Mouse (Mus musculus) embryonic facial prominence, embryonic 12.5 days (tissue): ENCODE measurements around the gene Ttc28. TPM values are rescaled to one million over a fixed set of nuclear protein-coding genes. Genes with fewer than 3 reads are reported as not detected.
"Not testable (repeated sequence)": the region's sequence is repeated elsewhere in the genome, so short reads cannot be mapped to it uniquely, and the experiment has no call there.

Experiments
- ATAC-seq: fragments of 200-750 bp; cut with Nextera tagmentation; 2 replicates; pipeline ENCODE4 v1.8.0; 2017; ENCODE audit not compliant: insufficient number of reproducible peaks, insufficient read depth, low FRiP score, low TSS enrichment
- H3K27ac ChIP-seq: fragments of 300-500 bp; sonication (generic); 2 replicates; pipeline ENCODE4 v1.5.1; 2016; ENCODE audit warnings: mild to moderate bottlenecking
- H3K27me3 ChIP-seq: fragments of 300-500 bp; sonication (generic); 2 replicates; pipeline ENCODE4 v1.6.1; 2016; ENCODE audit warnings: mild to moderate bottlenecking, moderate library complexity
- H3K36me3 ChIP-seq: fragments of 300-500 bp; sonication (generic); 2 replicates; pipeline ENCODE4 v1.6.1; 2016; ENCODE audit warnings: mild to moderate bottlenecking
- H3K4me1 ChIP-seq: fragments of 300-500 bp; sonication (generic); 2 replicates; pipeline ENCODE4 v1.6.1; 2016
- H3K4me2 ChIP-seq: fragments of 300-500 bp; sonication (generic); replicated peaks from 2 replicates; pipeline ENCODE4 v1.6.1; 2016; ENCODE audit warnings: mild to moderate bottlenecking, moderate library complexity
- H3K4me3 ChIP-seq: fragments of 300-500 bp; sonication (generic); 2 replicates; pipeline ENCODE4 v1.5.1; 2016; ENCODE audit warnings: mild to moderate bottlenecking
- H3K9ac ChIP-seq: fragments of 300-500 bp; sonication (generic); 2 replicates; pipeline ENCODE4 v1.6.1; 2016; ENCODE audit warnings: mild to moderate bottlenecking, moderate library complexity
- H3K9me3 ChIP-seq: fragments of 300-500 bp; sonication (generic); 2 replicates; pipeline ENCODE4 v1.6.1; 2016; ENCODE audit warnings: mild to moderate bottlenecking, moderate library complexity
- WGBS: fragments of 180-500 bp; shearing (Covaris S2); methylation state at CpG from one replicate; pipeline ENCODE4 v1.1.7; 2016; 5-methylcytosine and 5-hydroxymethylcytosine counted together
- polyA plus RNA-seq: library from polyadenylated mRNA; unstranded; fragments of >200 nt; fragmentation: Nextera tagmentation; extraction: Ambion mirVana; gene quantifications from 2 replicates; pipeline ENCODE4 v1.2.1, GENCODE M21; 2016

Gene Ttc28
- polyA plus RNA-seq, 1 experiment from 2014 or later = 21.2 TPM

DNA sequence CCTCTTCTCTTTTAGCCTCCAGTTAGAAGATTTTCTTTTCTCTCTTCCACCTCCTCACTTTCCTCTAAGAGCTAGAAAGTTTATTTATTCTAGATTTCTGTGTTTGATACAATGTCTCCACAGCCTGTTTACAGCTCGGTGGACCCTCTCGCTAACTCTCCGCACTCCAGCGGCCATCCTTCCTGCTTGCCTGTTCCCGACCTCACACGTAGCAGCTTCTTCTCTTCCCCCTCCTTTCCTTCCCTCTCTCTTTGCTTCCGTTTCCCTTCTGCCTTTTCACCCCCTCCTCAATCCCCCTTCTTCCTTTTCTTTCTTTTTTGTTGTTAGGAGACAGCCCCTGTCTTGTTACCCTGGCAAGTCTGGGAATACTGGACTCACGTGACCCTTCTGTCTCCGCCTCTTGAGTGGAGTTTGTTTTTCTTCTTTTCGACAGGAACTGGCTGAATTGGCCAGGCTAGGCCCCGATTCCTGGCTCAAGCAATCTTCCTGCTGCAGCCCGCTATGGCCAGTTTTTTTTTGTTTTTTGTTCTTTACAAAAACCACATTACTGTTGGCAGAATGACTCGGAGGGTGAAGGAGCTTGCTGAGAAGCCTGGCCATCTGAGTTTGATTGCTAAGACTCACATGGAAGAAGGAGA lies 20.5 kb upstream of the Ttc28 start:
- no peaks in the 10 kb centered on the region for H3K27me3 ChIP-seq
- peak overlapping the region; percentile 82 for H3K27ac ChIP-seq
- H3K4me2 ChIP-seq = peak overlapping the region; percentile 17; the same call in 1 of the 2 replicates
- H3K9me3 ChIP-seq = no peaks in the 10 kb centered on the region
- ATAC-seq = 0 out of 2 replicates have a peak, but pooled peaks have one; percentile 10
- H3K9ac ChIP-seq = no peak overlapping the region
- peaks cover 2% of the 10 kb centered on the region; the same call in 1 of the 2 replicates for H3K4me1 ChIP-seq
- no peak overlapping the region for H3K4me3 ChIP-seq
- peaks cover 29% of the 10 kb centered on the region for H3K36me3 ChIP-seq
- 37% methylated on average over 13 of the region's 13 CpGs for WGBS

DNA sequence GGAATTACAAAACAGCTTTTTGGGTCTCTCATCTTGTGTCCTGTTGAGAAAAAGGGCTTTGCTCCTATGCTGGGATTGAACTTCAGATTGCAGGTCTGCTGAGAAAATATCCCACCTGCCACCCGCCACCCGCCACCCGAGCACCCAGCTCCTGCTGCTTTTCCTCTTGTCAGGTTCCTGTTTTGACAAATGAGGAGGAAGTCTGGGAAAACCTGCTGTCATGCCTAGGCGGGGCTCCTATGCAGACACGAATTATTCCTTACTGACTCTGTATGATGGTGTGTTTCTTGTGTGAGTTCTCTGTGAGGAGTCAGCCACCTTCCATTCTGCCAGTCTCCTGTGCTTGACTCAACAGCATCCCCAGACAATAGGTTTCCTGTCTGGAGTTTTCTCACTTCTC lies 19.2 kb upstream of the Ttc28 start:
- Histone ChIP-seq H3K27me3 (no peaks in the 10 kb centered on the region), H3K36me3 (peaks cover 32% of the 10 kb centered on the region), H3K4me1 (no peaks in the 10 kb centered on the region), H3K9me3 (no peaks in the 10 kb centered on the region), H3K4me3 (no peak overlapping the region), H3K4me2 (no peak overlapping the region), H3K27ac (0 out of 2 replicates have a peak overlapping the region, but pooled peaks have one; percentile 82), H3K9ac (no peak overlapping the region)
- WGBS = 87% methylated on average over 5 of the region's 5 CpGs
- ATAC-seq = no peak

DNA sequence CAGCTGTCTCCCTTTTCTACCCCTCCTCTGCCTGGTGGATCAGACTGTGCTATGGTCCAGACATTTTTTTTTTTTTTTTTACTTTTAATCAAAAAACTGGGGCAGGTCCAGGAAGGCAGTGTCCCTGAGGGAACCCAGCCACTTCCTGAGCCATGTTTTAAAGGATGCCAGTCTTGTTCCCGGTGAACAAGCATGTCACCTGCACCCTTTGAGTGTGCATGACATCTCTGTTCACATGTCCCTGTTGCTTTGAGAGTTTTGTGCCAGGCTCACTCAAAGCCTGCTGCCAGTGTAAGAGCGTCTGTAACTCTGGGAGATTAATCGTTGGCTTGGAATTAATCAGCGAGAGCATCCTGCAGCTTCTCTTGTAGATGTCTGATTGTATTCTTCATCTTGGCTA lies 11.1 kb upstream of the Ttc28 start:
- ATAC-seq = no peak
- Histone ChIP-seq H3K9me3 (no peaks in the 10 kb centered on the region), H3K36me3 (peaks cover 18% of the 10 kb centered on the region), H3K27me3 (no peaks in the 10 kb centered on the region), H3K4me2 (no peak overlapping the region), H3K9ac (no peak overlapping the region), H3K4me3 (no peak overlapping the region), H3K27ac (no peak overlapping the region), H3K4me1 (0 out of 2 replicates have a peak, but pooled peaks cover 4% of the 10 kb centered on the region)
- whole genome bisulfite sequencing = 81% methylated on average over 4 of the region's 4 CpGs

- no peak overlapping the region for H3K4me2 ChIP-seq
- no peak overlapping the region for H3K9ac ChIP-seq
- peaks cover 13% of the 10 kb centered on the region for H3K36me3 ChIP-seq
- no peaks in the 10 kb centered on the region for H3K9me3 ChIP-seq
- ATAC-seq = no peak
- 0 out of 2 replicates have a peak, but pooled peaks cover 4% of the 10 kb centered on the region for H3K4me1 ChIP-seq
- peak overlapping the region; percentile 46; the same call in 1 of the 2 replicates for H3K27ac ChIP-seq
- no peaks in the 10 kb centered on the region for H3K27me3 ChIP-seq
- 61% methylated on average over 8 of the region's 8 CpGs for WGBS
- H3K4me3 ChIP-seq = no peak overlapping the region
These were observed 10.3 kb upstream of the Ttc28 start for GRCm38 (mm10) chr5:110869242-110869669.

DNA sequence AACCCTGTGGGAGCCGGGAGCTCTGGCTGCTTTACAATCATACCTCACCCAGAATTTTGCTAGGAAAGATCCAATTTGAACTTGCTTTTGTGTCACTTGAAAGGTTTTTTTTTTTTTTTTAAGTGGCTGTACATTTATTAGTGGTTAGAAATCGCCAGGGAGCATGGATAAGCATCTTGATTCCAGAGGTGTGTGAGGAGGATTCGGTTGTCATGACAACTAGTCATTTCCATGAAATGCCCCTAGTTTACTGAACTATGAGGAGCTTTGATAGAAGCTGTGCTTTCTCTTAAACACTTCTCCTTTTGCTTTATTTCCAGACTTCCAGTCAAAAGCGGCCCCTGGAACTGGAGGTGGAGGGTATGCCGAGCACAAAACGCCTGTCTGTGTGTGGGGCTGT lies 6.4 kb upstream of the Ttc28 start:
- peaks cover 8% of the 10 kb centered on the region; the same call in 1 of the 2 replicates for H3K36me3 ChIP-seq
- H3K4me2 ChIP-seq = no peak overlapping the region
- WGBS = 89% methylated on average over 6 of the region's 6 CpGs
- H3K4me1 ChIP-seq = peaks cover 16% of the 10 kb centered on the region
- H3K27ac ChIP-seq = no peak overlapping the region
- H3K27me3 ChIP-seq = no peaks in the 10 kb centered on the region
- no peak overlapping the region for H3K9ac ChIP-seq
- no peaks in the 10 kb centered on the region for H3K9me3 ChIP-seq
- no peak for ATAC-seq
- no peak overlapping the region for H3K4me3 ChIP-seq

GRCm38 (mm10) chr5:110874711-110875110 lies 4.9 kb upstream of the Ttc28 start:
- Histone ChIP-seq H3K9ac (0 out of 2 replicates have a peak overlapping the region, but pooled peaks have one; percentile 24), H3K4me3 (no peak overlapping the region), H3K4me1 (peaks cover 16% of the 10 kb centered on the region), H3K4me2 (peak overlapping the region; percentile 0; the same call in 1 of the 2 replicates), H3K9me3 (no peaks in the 10 kb centered on the region), H3K36me3 (peaks cover 8% of the 10 kb centered on the region; the same call in 1 of the 2 replicates), H3K27me3 (no peaks in the 10 kb centered on the region), H3K27ac (peak overlapping the region; percentile 82)
- peak; percentile 65 for ATAC-seq

DNA sequence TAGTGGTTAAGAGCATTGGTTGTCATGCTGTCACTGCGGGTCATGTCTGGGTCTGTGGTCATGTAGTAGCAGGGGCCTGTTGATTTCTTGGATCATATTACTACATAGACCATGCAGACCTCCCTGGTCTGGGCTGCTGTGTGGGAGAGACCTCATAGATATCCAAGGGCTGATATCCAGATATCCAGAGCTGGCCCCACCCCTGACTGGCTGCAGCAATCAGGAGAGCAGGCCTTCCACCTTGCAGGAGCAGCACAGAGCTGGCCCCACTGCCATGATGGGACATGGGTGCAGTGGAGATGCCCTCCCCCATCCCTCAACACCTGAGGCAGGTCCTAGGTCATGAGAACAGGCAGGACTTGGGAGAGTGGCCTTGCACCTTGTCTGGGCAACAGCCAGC lies 4.3 kb upstream of the Ttc28 start:
- H3K36me3 ChIP-seq = peaks cover 8% of the 10 kb centered on the region; the same call in 1 of the 2 replicates
- no peaks in the 10 kb centered on the region for H3K27me3 ChIP-seq
- H3K4me1 ChIP-seq = peaks cover 16% of the 10 kb centered on the region
- H3K9me3 ChIP-seq = no peaks in the 10 kb centered on the region
- ATAC-seq = 0 out of 2 replicates have a peak, but pooled peaks have one; percentile 12
- 60% methylated on average over 1 of the region's 1 CpGs for WGBS
- no peak overlapping the region for H3K9ac ChIP-seq
- peak overlapping the region; percentile 0; the same call in 1 of the 2 replicates for H3K4me2 ChIP-seq
- peak overlapping the region; percentile 82 for H3K27ac ChIP-seq
- no peak overlapping the region for H3K4me3 ChIP-seq

GRCm38 (mm10) chr5:110877666-110878505 lies 1.7 kb upstream of the Ttc28 start:
- 83% methylated on average over 5 of the region's 5 CpGs for WGBS
- no peaks in the 10 kb centered on the region for H3K27me3 ChIP-seq
- H3K4me2 ChIP-seq = no peak overlapping the region
- no peak for ATAC-seq
- peaks cover 9% of the 10 kb centered on the region for H3K36me3 ChIP-seq
- H3K9ac ChIP-seq = no peak overlapping the region
- peaks cover 19% of the 10 kb centered on the region for H3K4me1 ChIP-seq
- no peak overlapping the region for H3K27ac ChIP-seq
- no peak overlapping the region for H3K4me3 ChIP-seq
- no peaks in the 10 kb centered on the region for H3K9me3 ChIP-seq

DNA sequence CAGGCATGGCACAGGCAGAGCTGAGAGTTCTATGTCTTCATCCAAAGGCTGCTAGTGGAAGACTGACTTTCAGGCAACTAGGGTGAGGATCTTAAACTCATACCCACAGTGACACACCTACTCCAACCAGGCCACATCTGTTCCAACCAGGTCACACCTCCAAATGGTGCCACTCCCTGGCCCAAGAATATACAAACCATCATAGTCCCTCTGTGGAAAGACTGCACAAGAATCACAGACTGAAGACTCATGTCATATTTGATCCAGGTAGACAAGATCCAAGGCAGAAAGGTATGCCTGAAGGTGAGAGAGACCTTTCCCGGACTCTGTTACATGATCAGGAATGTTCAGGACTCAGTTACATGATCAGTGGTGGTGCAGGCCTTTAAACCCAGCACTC lies 1.1 kb upstream of the Ttc28 start:
- H3K4me1 ChIP-seq = peaks cover 19% of the 10 kb centered on the region
- H3K4me3 ChIP-seq, H3K9me3 ChIP-seq, H3K27ac ChIP-seq, H3K4me2 ChIP-seq, H3K9ac ChIP-seq, ATAC-seq, H3K27me3 ChIP-seq, H3K36me3 ChIP-seq: not testable (repeated sequence)
- 100% methylated on average over 1 of the region's 1 CpGs for WGBS

DNA sequence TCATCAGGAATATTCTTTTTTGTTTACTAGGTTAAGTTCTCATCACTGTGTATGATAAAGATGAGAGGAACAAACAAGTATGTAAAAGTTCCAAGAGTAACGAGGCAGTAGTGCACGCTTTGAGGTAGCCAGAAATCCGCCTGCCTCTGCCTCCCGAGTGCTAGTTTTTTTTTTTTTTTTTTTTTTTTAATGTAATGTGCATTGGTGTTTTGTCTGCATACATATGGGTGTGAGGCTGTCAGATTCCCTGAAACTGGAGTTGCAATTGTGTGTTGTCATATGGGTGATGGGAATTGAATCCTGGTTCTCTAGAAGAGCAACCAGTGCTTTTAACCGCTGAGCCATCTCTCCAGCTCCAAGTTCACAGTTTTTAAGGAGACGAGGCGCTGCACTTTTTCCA lies 561 bp upstream of the Ttc28 start:
- Histone ChIP-seq H3K36me3 (peaks cover 9% of the 10 kb centered on the region), H3K4me3 (peak overlapping the region; percentile 76), H3K27me3 (no peaks in the 10 kb centered on the region), H3K27ac (peak overlapping the region; percentile 85; the same call in 1 of the 2 replicates), H3K9me3 (no peaks in the 10 kb centered on the region), H3K9ac (peak overlapping the region; percentile 86), H3K4me1 (peaks cover 19% of the 10 kb centered on the region), H3K4me2 (peak overlapping the region; percentile 57)
- WGBS = 63% methylated on average over 7 of the region's 7 CpGs
- ATAC-seq = no peak

DNA sequence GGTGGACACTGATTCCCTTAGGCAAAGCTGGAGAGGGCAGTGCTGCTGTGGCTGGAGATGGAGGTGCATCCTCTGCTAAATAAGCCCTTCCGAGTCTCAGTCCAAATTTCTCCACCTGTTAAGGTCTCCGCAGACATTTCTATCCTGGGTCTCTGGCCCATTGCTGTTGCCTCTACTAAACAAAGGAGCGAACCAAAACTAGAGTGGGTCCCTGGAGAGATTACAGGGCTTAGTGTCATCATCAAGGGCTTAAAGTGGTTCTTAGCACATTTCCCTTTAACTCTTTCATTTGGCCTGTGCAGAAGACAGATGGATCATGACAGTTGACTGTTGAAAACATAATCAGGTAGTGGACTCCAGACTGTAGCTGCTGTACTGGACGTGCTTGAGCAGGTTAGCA lies 9.0 kb downstream of the Ttc28 start:
- no peak for ATAC-seq
- Histone ChIP-seq H3K4me1 (no peaks in the 10 kb centered on the region), H3K9me3 (no peaks in the 10 kb centered on the region), H3K27ac (no peak overlapping the region), H3K9ac (no peak overlapping the region), H3K36me3 (peaks cover 36% of the 10 kb centered on the region), H3K27me3 (no peaks in the 10 kb centered on the region), H3K4me3 (no peak overlapping the region), H3K4me2 (no peak overlapping the region)
- WGBS = 86% methylated on average over 4 of the region's 4 CpGs
